ENCODE assay signal across 9 mouse cellular contexts in genomic region chr2:52720231-52721025, GRCm38 (mm10). TPM values are rescaled to one million over a fixed set of nuclear protein-coding genes. Genes with fewer than 3 reads are reported as not detected.
A peak's percentile ranks its signal among the peaks of the same experiment; 100 is the strongest.
DNase-seq lines count a peak whose midpoint lies in the region; ATAC-seq and TF ChIP-seq lines count a peak whose summit lies in the region.
"Had no signal": no experiment of that assay in that cellular context is flagged by ENCODE, and none has a peak within 500 bp of the region (broad histone marks: within the 10 kb centered on the region; RNA-seq: fewer than 3 reads in every experiment).

No protein-coding gene starts in this region.

- no peak for TF ChIP-seq EP300 in heart, adult 2 months (IDR thresholded peaks at IDR 0.05; ENCODE audit: insufficient read depth, low read depth, low read length)

- no peaks in the 10 kb centered on the region for H3K36me3 ChIP-seq in lung, embryonic 15.5 days
- peaks cover 2% of the 10 kb centered on the region; the same call in 1 of the 2 replicates for H3K36me3 ChIP-seq in embryonic facial prominence, embryonic 10.5 days (replicated peaks)
- no peaks in the 10 kb centered on the region for H3K36me3 ChIP-seq in hindbrain, embryonic 12.5 days
- no peaks in the 10 kb centered on the region for H3K36me3 ChIP-seq in heart, adult 2 months (ENCODE audit: control insufficient read depth, insufficient read depth, low read length)

- 46% methylated on average over 13 of the region's 13 CpGs for WGBS in lung, embryonic 15.5 days
- 52% methylated on average over 13 of the region's 13 CpGs for WGBS in embryonic facial prominence, embryonic 10.5 days
- 53% methylated on average over 13 of the region's 13 CpGs for WGBS in hindbrain, embryonic 12.5 days
- WGBS in heart, adult 2 months: 80% methylated on average over 13 of the region's 13 CpGs

- no peaks in the 10 kb centered on the region for H3K27me3 ChIP-seq in lung, embryonic 15.5 days
- H3K27me3 ChIP-seq in embryonic facial prominence, embryonic 10.5 days (replicated peaks; ENCODE audit: low read depth, poor library complexity, severe bottlenecking): no peaks in the 10 kb centered on the region
- no peaks in the 10 kb centered on the region for H3K27me3 ChIP-seq in hindbrain, embryonic 12.5 days
- H3K27me3 ChIP-seq in heart, adult 2 months (ENCODE audit: control insufficient read depth, insufficient read depth, low read length): no peaks in the 10 kb centered on the region

- peak; percentile 81; the same call in 1 of the 2 replicates for ATAC-seq in lung, embryonic 15.5 days (ENCODE audit: borderline replicate concordance, extremely low read depth, low FRiP score, low TSS enrichment)
- ATAC-seq in hindbrain, embryonic 12.5 days (ENCODE audit: low FRiP score): peak; percentile 43; the same call in 1 of the 2 replicates

- H3K4me3 ChIP-seq in lung, embryonic 15.5 days: 0 out of 2 replicates have a peak overlapping the region, but pooled peaks have one; percentile 4
- H3K4me3 ChIP-seq in embryonic facial prominence, embryonic 10.5 days: no peak overlapping the region
- no peak overlapping the region for H3K4me3 ChIP-seq in hindbrain, embryonic 12.5 days
- no peak overlapping the region for H3K4me3 ChIP-seq in heart, adult 2 months

- H3K4me1 ChIP-seq in lung, embryonic 15.5 days: peaks cover 3% of the 10 kb centered on the region; the same call in 1 of the 2 replicates
- peaks cover 7% of the 10 kb centered on the region for H3K4me1 ChIP-seq in embryonic facial prominence, embryonic 10.5 days
- H3K4me1 ChIP-seq in hindbrain, embryonic 12.5 days: peaks cover 6% of the 10 kb centered on the region; the same call in 1 of the 2 replicates
- 0 out of 2 replicates have a peak, but pooled peaks cover 1% of the 10 kb centered on the region for H3K4me1 ChIP-seq in heart, adult 2 months (ENCODE audit: control insufficient read depth, insufficient read depth, low read length)

- intact Hi-C loops in heart, adult 2 months (cut with DNase I): no loop called here

- no peak for DNase-seq in lung, postnatal 36 days
- DNase-seq in embryonic facial prominence, embryonic 10.5 days (ENCODE audit: low spot score): peak; percentile 48
- DNase-seq in retina, postnatal 1 day: peak; percentile 41
- DNase-seq in ovary, adult 18-20 months (ENCODE audit: low spot score): no peak
- no peak for DNase-seq in right cerebral cortex, postnatal 4 days
- no peak for DNase-seq in heart, adult 2 months
- DNase-seq: gastrocnemius, postnatal 36 days had no signal

- H3K4me2 ChIP-seq in lung, embryonic 15.5 days: peak overlapping the region; percentile 41
- no peak overlapping the region for H3K4me2 ChIP-seq in hindbrain, embryonic 12.5 days (replicated peaks)

- TF ChIP-seq POLR2A in heart, adult 2 months (IDR thresholded peaks at IDR 0.05; ENCODE audit: insufficient read depth, low read depth, low read length): no peak

- H3K9me3 ChIP-seq in lung, embryonic 15.5 days: no peaks in the 10 kb centered on the region
- H3K9me3 ChIP-seq in embryonic facial prominence, embryonic 10.5 days: no peaks in the 10 kb centered on the region
- no peaks in the 10 kb centered on the region for H3K9me3 ChIP-seq in hindbrain, embryonic 12.5 days (replicated peaks)

- peaks cover 3% of the 10 kb centered on the region; the same call in 1 of the 2 replicates for H3K79me2 ChIP-seq in heart, adult 2 months (replicated peaks; ENCODE audit: control insufficient read depth, insufficient read depth, low read length)

- no peak overlapping the region for H3K9ac ChIP-seq in lung, embryonic 15.5 days
- no peak overlapping the region for H3K9ac ChIP-seq in hindbrain, embryonic 12.5 days
- H3K9ac ChIP-seq in heart, adult 2 months (ENCODE audit: low read depth, low read length): no peak overlapping the region

- H3K27ac ChIP-seq in lung, embryonic 15.5 days: peak overlapping the region; percentile 63
- H3K27ac ChIP-seq in embryonic facial prominence, embryonic 10.5 days (replicated peaks): no peak overlapping the region
- H3K27ac ChIP-seq in hindbrain, embryonic 12.5 days: 0 out of 2 replicates have a peak overlapping the region, but pooled peaks have one; percentile 18
- no peak overlapping the region for H3K27ac ChIP-seq in heart, adult 2 months

- TF ChIP-seq CTCF in heart, adult 2 months (IDR thresholded peaks at IDR 0.05): no peak

RNA-seq across cellular contexts. Expression of gene Stam2, which starts 21.7 kb away (rescaled TPM):
- polyA plus RNA-seq in lung, embryonic 15.5 days (2015; fragmentation: Nextera tagmentation; extraction: Ambion mirVana): 32.7 and 39.6 TPM in 2 replicates
- 30.3 and 32.8 TPM in 2 replicates for polyA plus RNA-seq in embryonic facial prominence, embryonic 10.5 days (2016; fragmentation: Nextera tagmentation; extraction: Ambion mirVana)
- 48.2 and 48.8 TPM in 2 replicates for polyA plus RNA-seq in hindbrain, embryonic 12.5 days (2016; fragmentation: Nextera tagmentation; extraction: Ambion mirVana)
- 10 to 100 TPM; 16.4 to 17.1 TPM for total RNA-seq in heart, adult 2 months (2021)
- polyA plus RNA-seq in heart, adult 2 months (2012; rRNA removed): 5.9 and 8.8 TPM in 2 replicates

RNA-seq across cellular contexts. Expression of gene Cacnb4, which starts 43.8 kb away (rescaled TPM):
- polyA plus RNA-seq in lung, embryonic 15.5 days (2015; fragmentation: Nextera tagmentation; extraction: Ambion mirVana): 0.45 and 1.2 TPM in 2 replicates
- polyA plus RNA-seq in embryonic facial prominence, embryonic 10.5 days (2016; fragmentation: Nextera tagmentation; extraction: Ambion mirVana): 0.50 and 0.52 TPM in 2 replicates
- polyA plus RNA-seq in hindbrain, embryonic 12.5 days (2016; fragmentation: Nextera tagmentation; extraction: Ambion mirVana): 5.9 and 8.0 TPM in 2 replicates
- under 1 TPM; 0.29 to 0.61 TPM for total RNA-seq in heart, adult 2 months (2021)
- polyA plus RNA-seq in heart, adult 2 months (2012; rRNA removed): 0.16 and 0.35 TPM in 2 replicates

Comparison
In these comparisons a context has a peak if more than half of its experiments do, and no peak if none do; other contexts are left out.
1. H3K27ac ChIP-seq: peak in lung, embryonic 15.5 days (single experiment) and hindbrain, embryonic 12.5 days (single experiment); none in embryonic facial prominence, embryonic 10.5 days (single experiment) and heart, adult 2 months (single experiment).
2. DNase-seq: peak in embryonic facial prominence, embryonic 10.5 days (single experiment) and retina, postnatal 1 day (single experiment); none in lung, postnatal 36 days (single experiment), ovary, adult 18-20 months (single experiment), right cerebral cortex, postnatal 4 days (single experiment) and heart, adult 2 months (0 of 2).